Mouse (Mus musculus) stomach, postnatal 0 days (tissue): ENCODE data around the gene B3gnt8.
A peak's percentile ranks its signal among the peaks of the same experiment; 100 is the strongest.

Experiments
- CTCF ChIP-seq: IDR thresholded peaks from 2 replicates; pipeline ENCODE4 v1.5.1; 2016; ENCODE audit warnings: antibody characterized with exemption, low read depth, mild to moderate bottlenecking, moderate library complexity
- EP300 ChIP-seq: optimal IDR thresholded peaks from 2 replicates; pipeline ENCODE3; 2016; ENCODE audit warnings: antibody characterized with exemption

DNA sequence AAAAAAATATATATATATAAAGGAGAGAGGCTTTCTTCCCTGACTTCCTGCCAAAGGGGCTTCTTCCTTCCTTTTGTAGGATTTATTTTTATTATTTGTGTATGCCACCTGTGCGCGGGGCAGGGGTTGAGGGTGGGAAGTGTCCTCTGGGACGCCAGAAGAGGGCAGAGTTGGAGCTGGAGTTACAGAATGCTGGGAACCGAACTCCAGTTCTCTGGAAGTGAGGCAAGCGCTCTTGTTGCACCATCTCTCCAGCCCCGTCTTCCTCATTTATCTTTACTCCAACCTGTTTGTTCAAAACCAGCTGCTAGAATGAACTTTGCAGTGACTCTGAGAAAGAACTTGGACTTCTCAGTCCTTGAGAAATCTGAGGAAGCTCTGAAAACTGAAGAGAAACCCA is 53.5 kb downstream of the B3gnt8 start:
- TF ChIP-seq CTCF (peak; percentile 50), EP300 (no peak)
